Mouse (Mus musculus) retina, postnatal 1 day (tissue): ENCODE results near the gene Pcbp4.
"Not testable (repeated sequence)": the region's sequence is repeated elsewhere in the genome, so short reads cannot be mapped to it uniquely, and the experiment has no call there.

Experiments used
- DNase-seq: peaks from one replicate; pipeline ENCODE4 v3.0.0-alpha.2; 2012

Pcbp4 gene

DNA sequence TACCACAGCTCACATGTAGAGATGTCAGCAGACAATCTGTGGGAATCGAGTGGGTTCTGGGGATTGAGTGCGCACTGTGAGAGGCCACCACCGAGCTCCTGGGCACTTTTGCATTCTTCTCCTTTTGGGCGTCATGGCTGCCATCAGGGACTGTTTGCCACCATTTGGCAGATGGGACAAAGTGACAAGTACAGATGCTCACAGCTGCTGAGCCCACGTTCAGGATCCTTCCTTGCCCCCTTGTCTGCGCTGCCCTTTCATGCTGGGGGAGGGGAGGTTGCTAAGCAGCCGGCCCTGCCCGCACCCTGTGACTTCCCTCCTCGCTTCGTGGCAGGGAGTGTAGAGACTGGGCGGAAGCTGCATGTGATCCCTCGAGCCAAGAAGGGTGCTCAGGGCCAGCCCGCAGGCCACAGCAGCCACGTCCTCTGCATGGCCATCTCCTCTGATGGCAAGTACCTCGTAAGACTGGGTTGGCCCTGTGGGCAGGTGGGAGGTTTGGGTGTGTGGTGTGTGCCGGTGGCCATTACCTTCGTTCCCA, 29.6 kb downstream of the Pcbp4 start:
- DNase-seq = no peak

DNA sequence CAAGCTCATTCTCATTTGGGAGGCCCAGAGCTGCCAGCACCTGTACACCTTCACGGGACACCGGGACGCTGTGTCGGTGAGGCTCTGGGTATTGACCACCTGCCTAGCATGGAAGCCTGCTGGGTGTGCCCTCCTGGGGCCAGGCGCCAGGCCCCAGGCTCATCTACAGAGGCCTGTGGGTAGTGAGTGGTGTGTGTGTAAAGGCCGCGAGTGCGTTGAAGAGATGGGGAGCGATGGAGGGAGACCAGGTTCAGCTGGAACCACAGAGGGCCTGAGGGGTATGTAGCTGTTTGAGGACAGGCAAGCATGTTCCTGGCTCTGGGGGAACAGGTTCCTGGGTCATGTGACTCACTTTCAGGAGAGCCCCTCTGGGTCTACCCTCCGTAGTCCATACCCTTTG, 30.0 kb downstream of the Pcbp4 start:
- DNase-seq = no peak

DNA sequence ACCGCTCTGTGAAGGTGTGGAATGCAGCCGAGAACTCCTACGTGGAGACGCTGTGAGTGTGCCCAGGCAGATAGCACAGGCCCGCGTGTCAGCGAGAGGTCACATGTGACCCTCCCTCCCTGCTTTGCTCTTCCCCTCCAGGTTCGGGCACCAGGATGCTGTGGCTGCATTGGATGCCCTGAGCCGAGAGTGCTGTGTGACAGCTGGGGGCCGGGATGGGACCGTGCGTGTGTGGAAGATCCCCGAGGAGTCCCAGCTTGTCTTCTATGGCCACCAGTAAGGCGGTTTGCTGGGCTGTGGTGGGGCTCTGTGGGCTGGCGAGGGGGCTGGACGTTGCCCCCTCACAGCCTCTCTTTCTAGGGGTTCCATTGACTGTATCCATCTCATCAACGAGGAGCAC, 30.5 kb downstream of the Pcbp4 start:
- DNase-seq = no peak

DNA sequence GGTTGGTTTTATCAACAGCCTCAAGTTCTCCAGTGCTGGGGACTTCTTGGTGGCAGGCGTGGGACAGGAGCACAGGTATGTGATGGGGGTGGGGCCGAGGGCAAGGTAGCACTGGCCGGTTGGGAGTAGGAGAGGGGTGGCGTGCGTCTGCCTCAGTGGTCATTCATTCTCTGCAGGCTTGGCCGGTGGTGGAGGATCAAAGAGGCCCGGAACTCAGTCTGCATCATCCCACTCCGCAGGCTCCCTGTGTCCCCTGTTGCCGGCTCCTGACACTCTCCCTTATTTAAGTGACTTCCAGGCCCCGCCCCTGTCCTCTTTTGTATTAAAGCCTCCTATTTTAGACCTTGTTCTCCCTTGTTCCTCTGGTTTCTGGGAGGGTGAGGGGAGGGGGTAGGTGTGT, 32.0 kb downstream of the Pcbp4 start:
- no peak for DNase-seq

DNA sequence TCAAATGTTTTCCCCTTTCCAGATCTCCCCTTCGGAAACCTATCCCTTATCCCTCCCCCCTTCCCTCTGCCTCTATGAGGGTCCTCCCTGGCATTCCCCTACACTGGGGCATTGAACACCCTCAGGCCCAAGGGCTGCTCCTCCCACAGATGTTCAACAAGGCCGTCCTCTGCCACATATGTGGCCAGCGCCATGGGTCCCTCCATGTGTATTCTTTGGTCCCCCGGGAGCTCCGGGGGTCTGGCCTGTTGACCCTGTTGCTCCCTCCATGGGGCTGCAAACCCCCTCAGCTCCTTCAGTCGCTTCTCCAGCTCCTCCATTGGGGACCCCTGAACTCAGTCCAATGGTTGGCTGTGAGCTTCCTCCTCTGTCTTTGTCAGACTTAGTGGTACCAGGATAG, 34.5 kb downstream of the Pcbp4 start:
- not testable (repeated sequence) for DNase-seq

DNA sequence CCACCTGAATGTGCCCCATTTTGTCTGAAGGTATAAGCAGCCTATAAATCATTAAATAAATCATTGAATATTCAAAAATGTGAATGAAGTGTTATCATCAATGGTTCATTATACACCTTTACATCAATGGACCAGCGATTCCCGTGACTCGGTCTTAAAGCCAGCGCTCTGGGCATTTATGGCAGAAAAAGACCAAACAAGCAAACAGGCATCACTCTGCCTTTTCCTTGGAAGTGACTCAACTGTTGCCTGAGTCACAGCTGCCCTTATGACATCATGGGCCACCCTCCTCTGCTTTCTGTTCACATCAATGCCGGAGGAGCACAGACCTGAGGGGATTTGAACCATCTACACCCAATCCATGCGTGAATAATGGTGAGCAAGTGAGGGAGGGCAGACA, 46.6 kb downstream of the Pcbp4 start, which contains the start of gene Iqcf1:
Gene Iqcf1 (plus strand): TSS at position 301 of the 400 bp plus-strand sequence.
- DNase-seq = no peak

DNA sequence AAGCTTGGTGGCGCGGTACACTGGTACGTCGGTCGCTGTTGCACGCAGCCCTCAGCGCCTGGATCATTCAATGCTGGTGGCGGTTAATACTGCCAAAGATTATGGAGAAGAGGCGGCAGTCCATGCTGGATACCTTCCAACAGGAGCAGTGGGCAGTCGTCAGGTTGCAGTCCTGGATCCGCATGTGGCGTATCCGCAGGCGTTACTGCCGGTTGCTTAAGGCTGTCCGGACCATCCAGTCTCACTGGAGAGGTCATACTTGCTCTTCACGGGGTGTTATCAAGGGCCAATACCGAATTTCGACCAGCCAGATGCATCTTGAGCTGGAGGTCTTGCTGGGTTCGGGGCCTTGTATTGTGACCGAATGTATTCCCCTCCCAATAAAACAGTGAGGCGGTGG, 48.8 kb downstream of the Pcbp4 start:
- no peak for DNase-seq

DNA sequence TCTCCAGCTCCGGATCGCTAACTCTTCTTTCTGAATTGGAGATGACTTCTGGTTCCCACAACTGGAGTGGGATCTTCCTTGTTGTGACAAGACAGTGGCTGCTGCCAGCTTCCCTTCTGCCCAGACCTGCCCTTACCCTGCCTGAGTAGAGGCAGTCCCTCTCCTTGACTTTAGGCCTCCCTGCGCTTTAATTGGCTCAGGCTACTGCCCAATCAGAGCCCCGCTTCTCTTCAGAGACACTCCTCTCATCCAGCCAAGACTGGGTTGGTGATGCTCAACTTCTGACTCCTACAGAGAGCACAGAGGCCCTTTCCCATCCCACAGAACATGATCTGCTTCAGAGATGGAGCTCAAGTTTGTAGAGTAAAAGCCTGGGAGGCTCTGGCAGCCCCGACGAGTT, 51.2 kb downstream of the Pcbp4 start:
- no peak for DNase-seq

DNA sequence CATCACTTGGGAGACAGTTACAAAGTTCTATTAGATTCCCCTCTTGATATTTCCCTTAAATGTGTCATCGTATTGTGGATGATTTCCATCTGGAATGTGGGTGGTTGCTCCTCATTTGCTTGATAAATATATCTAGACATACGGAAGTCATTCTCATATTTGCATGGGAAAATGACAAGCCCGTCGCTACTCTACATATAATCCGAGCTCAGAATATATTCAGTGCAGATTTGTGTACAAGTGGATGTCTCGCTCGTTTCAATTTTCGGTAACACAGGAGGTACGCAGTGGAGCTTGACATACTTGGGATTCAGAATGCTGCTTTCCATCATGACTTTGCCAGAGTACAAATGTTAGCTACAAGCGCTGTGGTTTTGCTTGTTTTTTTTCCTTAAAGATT, 56.3 kb downstream of the Pcbp4 start:
- no peak for DNase-seq

DNA sequence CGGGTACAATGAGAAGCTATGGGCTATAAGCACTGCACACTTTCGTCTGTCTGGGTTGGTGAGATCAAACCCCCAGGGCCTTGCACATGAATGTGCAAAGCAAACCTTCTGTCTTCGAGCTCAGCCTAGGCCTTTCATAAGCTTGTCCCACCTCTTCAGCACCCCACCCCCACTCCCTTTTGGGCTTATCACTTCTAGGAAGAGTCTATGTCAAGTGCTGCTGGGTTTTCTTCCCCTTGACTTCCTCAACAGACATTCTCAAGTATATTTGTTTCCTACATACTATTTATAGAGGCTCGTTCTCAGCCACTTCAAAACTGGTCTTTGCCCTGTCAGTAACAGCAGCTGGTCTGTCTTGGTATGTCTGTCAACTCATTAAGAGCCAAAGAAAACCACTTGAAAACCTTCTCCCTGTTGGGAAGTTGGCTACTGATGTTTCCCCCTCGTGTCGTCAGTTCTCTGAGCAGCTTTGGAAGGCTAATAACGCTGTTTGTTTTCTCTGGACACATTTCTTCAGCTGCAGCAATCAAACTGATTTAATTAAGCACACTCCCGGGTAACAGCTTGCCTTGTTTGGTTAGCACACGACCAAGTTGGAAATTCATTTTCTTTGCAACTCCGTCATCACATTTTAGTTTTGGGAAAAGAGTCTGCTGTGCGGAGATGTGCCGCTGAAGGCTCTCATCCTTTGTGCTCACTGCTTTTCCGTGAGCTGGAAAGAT, 59.8 kb downstream of the Pcbp4 start:
- no peak for DNase-seq

DNA sequence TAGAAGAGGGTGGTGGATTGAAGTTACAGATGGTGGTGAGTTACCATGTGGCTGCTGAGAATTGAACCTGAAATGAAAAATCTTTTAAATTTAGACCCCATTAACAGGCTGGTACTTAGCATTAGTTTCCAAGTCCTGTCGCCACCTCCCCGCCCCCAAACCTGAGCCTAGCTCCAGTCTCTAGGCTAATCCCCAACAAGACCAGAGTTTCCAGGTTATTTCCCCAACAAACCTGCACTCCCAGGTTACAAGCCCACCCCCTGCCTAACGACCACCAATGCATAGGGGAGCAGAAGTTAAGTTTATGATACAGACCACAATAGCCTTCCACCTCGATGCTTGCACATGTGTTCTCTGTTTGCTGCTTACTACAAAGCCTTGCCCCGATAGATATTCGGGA, 60.5 kb downstream of the Pcbp4 start:
- DNase-seq = no peak
